Mouse (Mus musculus) myocyte (in vitro differentiated cells): ENCODE results near the gene Endou.

Experiments used
- CEBPB ChIP-seq: IDR thresholded peaks from 2 replicates; pipeline ENCODE4 v1.6.1; 2011; ENCODE audit warnings: mild to moderate bottlenecking, moderate library complexity; ENCODE audit not compliant: poor library complexity, insufficient read depth, severe bottlenecking
- E2F4 ChIP-seq: IDR thresholded peaks from one replicate; pipeline ENCODE4 v1.6.1; 2011; ENCODE audit warnings: mild to moderate bottlenecking, control low read depth, moderate library complexity; ENCODE audit not compliant: insufficient read depth
- MAX ChIP-seq: IDR thresholded peaks from one replicate; pipeline ENCODE4 v1.6.1; 2011; ENCODE audit warnings: low read depth, mild to moderate bottlenecking, control low read depth
- MYOD1 ChIP-seq, 3 experiments: IDR thresholded peaks; one replicate each; pipeline ENCODE4 v1.6.1; 2011; ENCODE audit warnings: control low read depth in 2 of 3, low read depth in 2 of 3, mild to moderate bottlenecking in 2 of 3, moderate library complexity in 1 of 3; ENCODE audit not compliant: insufficient read length in 2 of 3, control insufficient read depth in 1 of 3
- MYOG ChIP-seq, 3 experiments: IDR thresholded peaks; one replicate each; pipeline ENCODE4 v1.6.1; 2011; ENCODE audit warnings: control low read depth in 2 of 3, low read depth in 2 of 3, mild to moderate bottlenecking in 2 of 3; ENCODE audit not compliant: insufficient read length in 2 of 3, control insufficient read depth in 1 of 3, insufficient read depth in 1 of 3
- POLR2A ChIP-seq: IDR thresholded peaks from one replicate; pipeline ENCODE4 v1.6.1; 2011; ENCODE audit warnings: low read depth, mild to moderate bottlenecking, control low read depth, moderate library complexity; ENCODE audit not compliant: insufficient read length
- POLR2AphosphoS2 ChIP-seq: IDR thresholded peaks from one replicate; pipeline ENCODE4 v1.6.1; 2011; ENCODE audit warnings: low read depth, control low read depth; ENCODE audit not compliant: insufficient read length
- TCF12 ChIP-seq: IDR thresholded peaks from one replicate; pipeline ENCODE4 v1.6.1; 2011; ENCODE audit warnings: mild to moderate bottlenecking, control low read depth; ENCODE audit not compliant: poor library complexity, insufficient read depth, severe bottlenecking
- TCF3 ChIP-seq: IDR thresholded peaks from one replicate; pipeline ENCODE4 v1.6.1; 2011; ENCODE audit warnings: low read depth, control low read depth; ENCODE audit not compliant: insufficient read length
- USF1 ChIP-seq: IDR thresholded peaks from one replicate; pipeline ENCODE4 v1.6.1; 2011; ENCODE audit warnings: low read depth, mild to moderate bottlenecking, control low read depth, moderate library complexity

DNA sequence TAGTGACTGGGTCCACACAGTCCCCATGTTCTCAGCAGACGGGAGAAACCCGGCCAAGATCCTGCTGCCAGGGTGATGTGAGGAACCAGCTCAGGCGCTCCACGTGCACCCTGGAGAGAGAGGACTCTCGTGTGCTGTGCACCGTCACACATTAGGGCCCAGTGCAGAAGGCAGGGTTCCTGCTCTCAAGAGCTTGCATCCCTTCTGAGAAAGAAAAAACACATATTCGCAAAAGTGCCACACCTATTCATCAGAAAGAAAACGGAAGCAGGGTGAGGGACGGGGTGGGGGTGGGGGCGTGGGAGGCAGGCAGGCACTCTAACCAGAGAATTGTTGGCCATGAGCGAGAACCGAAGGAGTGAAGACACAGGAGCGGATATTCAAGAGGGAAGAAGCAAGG, 55.2 kb downstream of the Endou start:
- TF ChIP-seq POLR2A = no peak
- no peak for TF ChIP-seq USF1
- TF ChIP-seq E2F4 = no peak
- no peak for TF ChIP-seq MYOD1 (IDR thresholded peaks at IDR 0.05; ENCODE audit: control insufficient read depth in 1 of 3, insufficient read length in 2 of 3, low read depth in 2 of 3)
- no peak for TF ChIP-seq CEBPB
- TF ChIP-seq POLR2AphosphoS2 = no peak
- no peak for TF ChIP-seq TCF12
- TF ChIP-seq MYOG (IDR thresholded peaks at IDR 0.05; ENCODE audit: control insufficient read depth in 1 of 3, insufficient read depth in 1 of 3, insufficient read length in 2 of 3, low read depth in 2 of 3) = no peak
- no peak for TF ChIP-seq MAX
- no peak for TF ChIP-seq TCF3
